Mouse (Mus musculus) ovary, adult 18-20 months (tissue): ENCODE data around the gene Ccn6.
"Not testable (repeated sequence)": the region's sequence is repeated elsewhere in the genome, so short reads cannot be mapped to it uniquely, and the experiment has no call there.

Source experiments
- DNase-seq: peaks from one replicate; pipeline ENCODE4 v3.0.0; 2022; ENCODE audit warnings: low spot score, mixed read lengths

The Ccn6 gene

DNA sequence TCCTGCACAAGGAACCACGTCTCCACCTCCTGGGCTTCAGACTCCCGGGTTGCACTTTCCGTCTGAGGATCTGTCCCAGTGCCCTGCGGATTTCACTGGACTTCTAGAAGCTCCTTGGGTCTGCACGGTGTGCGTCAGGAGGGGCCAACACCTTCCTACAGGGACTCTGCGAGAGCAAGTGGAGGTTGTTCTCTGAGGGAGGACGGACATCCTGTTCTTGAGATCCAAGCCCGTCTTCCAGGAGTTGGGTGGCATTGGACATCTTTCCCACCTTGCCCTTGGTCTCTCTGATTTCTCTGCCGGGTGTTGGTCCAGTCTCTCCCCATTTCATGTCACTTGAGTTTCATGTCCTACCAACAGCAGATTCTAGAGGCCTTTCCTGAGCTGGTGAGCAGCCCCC lies at the start of gene Ccn6:
Gene Ccn6 (minus strand): TSS at position 101 of the 400 bp plus-strand sequence.
- no peak for DNase-seq

DNA sequence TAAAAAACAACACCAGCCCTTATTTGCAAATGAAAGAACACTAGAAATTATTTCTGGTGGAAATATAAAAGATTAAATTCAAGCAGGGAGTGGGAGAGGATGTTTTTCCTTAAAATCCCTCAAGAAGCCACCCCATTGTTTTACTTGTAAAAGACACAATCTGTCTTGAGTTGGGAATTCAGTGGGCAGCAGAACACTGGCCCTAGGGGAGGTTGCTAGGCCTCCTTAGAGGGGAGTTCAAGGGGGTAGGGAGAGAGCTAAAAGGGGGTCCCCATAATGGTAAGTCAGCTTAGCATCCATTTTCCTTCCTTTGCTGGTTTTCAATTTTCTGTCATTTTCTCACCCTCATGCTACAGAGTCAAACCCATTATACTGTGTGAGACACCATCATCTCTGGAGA lies 46.4 kb upstream of the Ccn6 start:
- DNase-seq = no peak

DNA sequence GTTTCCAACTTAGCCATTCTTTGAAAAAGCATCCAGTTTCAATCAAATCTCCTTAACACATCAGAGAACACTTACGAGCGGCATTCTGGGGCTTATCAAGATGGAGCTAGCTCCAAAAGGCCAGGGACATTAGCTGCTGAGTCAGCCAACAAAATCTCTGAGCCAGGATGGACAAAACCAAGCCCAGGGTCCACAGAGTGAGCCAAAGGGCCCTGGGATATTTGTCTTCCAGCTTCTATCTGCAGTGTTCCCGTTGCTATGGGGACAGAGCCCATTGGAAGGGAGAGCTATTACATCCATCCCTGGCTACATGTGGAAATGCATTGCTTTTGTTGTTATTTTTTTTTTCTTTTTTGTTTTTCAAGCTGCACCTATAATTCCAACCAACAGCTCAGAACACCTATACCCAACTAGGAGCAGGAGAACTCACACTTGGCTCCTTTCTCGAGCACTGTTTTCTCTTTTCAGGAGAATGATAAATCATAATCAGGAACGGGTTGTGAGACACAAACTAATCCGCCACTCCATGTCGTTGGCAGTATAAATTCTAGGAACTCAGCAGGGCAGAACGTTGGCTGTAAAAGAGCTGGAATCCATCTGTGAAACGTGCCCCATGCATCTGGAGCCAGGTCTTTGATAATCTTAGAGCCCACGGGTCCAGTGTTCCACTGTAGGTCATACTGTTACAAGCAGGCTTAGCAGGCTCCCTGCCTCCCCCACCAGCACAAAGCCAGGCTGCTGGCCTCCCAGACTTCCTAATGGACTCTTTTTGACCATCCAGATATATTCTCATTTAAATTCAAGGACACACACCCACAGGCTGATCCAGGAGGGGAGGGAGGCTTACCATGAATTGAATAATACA lies 45.8 kb upstream of the Ccn6 start:
- DNase-seq = peak; percentile 16

DNA sequence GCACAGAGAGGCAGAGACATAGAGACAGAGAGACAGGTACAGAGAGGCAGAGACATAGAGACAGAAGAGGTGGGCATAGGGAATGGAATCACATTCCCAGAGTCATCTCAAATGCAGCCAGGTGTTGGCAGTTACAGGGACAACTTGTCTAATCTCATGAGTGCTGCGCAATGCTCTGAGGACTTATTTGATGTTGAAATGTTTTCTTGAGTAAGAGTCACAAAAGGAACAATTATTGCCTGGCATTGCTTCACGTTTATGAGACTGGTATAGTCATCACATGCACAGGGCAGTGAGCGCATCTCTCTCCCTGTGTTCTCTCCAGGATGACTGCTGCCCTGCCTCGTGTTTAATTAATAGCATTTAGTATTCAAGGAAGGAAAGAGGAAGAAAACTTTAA lies 45.1 kb upstream of the Ccn6 start:
- DNase-seq = no peak

DNA sequence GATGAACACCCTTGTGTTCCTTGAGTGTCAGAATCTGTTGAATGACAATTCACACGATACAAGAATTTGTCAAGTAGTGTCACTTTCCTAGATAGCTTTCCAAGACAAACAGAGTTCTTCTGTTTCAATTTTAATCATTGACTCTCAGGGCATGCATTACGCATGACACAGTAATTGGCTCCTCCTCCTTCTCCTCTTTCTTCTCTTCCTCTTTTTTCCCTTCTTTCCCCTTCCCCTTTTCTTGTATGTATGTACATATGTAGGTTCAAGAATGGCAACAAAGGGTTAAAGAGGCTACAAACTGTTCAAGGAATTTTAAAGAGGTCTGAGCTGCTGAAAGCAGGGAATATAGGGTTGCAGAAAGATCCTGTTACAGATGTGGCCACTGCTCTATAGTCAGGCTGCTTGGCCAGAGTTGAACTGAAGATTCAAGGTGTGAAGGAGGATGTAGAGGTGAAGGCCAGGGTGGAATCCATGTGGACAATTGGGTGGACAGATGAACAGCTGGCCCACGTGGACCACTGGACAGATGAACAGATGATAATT lies 43.8 kb upstream of the Ccn6 start:
- DNase-seq = no peak

DNA sequence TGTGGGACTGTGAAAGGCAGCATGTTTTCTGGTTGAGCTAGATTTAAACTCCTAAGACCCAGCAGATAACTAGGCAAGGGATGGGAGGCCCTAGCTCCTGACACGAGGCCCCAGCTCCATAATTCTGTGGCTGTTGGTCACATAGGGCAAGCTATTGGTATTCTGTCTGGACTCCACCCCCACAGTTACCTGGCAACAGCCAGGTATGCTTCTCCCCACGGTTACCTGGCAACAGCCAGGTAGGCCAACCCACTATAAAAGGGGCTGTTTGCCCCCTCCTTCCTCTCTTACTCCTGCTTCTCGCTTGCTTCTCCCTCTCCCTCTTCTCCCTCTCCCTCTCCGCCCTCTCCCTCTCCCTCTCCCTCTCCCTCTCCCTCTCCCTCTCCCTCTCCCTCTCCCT lies 38.9 kb upstream of the Ccn6 start:
- DNase-seq = no peak

DNA sequence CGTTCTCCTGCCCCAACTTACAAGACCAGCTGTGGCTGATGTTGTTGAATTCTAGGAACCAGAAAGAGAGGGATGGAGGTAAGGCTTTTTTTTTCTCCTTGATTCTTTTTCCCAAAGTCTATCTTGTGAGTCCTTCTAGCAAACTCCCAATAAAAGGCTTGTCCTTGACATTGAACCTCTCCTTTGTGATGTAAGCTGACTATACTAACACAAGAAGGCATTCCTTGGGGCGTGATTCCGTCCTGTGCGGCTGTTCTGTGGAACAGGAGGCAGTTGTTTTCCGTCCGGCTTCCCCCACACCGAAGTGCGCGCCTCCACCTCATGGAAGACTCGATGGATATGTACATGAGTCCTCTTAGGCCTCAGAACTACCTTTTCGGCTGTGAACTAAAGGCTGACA lies 34.6 kb upstream of the Ccn6 start:
- not testable (repeated sequence) for DNase-seq

DNA sequence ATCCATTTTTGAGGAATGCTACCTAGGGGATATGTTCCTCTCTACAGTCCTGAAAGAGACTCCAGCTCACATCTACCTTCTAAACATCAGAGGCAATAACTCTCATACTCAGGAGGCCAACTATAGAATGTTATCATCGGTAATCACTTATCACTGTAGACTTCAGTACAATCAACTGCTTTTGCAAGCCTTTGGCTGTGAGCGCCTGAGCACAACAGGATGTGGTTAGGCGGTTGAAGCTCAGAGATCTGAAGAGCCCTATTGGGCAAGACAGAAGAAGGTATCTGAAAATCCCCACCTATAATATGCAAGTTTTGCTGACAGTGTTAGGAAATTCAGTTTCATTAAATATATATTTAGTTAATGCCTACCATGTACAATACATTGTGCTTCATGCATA lies 29.1 kb upstream of the Ccn6 start:
- DNase-seq = no peak

DNA sequence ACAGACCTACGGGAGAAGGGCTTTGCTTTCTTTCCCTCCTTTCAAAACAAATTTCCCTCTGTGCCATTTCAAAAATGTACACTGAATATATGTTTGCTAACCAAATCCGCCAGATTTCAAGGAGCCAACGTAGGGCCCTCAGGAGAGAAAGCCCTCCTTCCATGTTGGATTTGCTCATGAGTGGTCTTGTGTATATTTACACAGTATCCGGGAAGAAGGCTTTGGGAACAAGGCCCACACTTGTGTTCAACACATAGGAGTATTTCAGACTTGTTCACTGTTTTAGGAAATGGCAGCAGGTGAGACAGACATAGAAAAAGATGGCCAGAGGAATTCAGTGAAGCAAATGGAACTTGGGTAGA lies 21.9 kb upstream of the Ccn6 start:
- no peak for DNase-seq

DNA sequence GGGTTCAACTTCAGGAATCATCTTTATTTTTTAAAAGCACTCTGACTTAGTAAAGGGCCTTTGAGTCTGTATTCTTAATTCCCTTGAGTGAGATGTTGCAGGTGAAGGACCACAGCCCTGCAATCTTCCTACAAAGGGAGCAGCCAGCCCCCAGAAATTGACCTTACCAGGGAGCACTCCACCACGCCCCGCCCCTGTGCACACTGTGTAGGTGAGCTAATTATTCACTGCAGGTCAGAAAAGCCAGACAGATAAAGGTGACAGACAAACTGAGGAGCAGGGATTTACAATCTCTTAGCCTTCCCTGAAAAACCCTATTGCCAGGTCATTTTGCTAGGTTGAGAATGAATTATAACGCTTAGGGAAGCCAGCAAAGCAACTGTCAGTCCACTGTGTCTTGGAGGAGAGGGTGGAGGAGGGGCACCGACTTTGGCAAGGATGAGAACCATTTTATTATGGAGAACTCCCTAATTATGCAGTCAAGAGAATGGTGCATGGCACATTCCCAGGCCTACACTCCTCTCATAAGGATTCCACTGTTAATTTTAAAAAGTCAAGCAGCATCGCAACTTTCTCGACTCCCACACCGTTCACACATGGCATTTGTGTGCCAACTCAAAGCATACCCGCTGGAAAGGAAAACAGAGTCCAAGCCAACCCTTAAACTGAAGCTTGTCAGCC lies 21.4 kb upstream of the Ccn6 start:
- DNase-seq = no peak

DNA sequence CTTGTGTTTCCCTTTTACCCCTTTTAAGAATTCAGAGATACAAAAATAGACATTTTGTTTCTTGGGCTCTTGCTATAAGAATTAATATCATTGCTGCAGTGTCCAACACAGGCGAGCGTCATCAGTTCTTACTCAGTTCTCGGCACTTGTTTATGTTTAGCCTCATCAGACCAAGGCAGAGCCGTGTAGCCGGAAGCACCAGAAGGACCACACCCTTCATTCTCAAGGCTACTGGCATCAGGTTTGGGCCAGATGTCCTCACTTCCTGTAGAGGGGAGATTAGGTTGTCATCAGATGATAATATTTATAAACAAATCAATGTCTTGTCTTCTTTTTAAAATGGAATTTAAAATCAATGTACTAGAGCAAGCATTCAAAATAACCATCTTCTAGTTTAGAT lies 13.4 kb upstream of the Ccn6 start:
- DNase-seq = no peak

DNA sequence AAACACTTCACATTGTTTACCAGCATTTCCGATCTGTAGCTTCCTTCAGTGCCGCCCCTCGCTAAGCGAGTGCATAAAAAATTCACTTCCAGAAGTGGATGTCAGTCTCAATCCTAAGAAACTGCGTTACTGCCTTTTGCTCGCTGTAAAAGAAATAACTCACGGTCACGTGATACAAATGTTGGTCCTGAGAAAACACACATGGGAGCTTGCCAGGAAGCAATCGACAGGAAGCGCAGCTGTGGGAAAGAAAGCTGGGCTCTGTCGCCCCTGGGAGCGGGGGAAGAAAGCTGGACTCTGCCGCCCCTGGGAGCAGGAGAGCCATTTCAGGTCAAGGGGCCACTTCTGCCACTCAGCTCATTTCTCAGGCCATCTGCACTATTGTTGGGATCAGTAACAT lies 9.5 kb upstream of the Ccn6 start:
- DNase-seq = no peak

DNA sequence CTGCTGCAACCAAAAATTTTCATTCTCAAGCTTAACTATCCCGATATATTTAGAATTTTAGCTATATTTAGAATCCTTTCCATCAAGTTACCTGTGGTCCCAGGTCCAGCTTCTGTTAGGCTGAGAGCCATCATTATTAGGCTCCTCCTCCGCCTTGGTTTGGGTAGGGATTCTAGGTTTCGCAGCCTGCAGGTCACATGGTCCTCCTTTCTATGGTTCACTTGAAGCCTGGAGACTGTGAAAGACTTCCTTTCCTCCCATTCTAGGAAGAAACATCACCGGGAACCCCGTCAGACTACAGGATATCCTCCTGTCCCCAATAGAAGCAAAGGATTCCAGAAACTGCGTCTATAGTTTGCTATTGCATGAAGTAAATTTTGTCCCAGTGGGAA lies 8.9 kb upstream of the Ccn6 start:
- no peak for DNase-seq

DNA sequence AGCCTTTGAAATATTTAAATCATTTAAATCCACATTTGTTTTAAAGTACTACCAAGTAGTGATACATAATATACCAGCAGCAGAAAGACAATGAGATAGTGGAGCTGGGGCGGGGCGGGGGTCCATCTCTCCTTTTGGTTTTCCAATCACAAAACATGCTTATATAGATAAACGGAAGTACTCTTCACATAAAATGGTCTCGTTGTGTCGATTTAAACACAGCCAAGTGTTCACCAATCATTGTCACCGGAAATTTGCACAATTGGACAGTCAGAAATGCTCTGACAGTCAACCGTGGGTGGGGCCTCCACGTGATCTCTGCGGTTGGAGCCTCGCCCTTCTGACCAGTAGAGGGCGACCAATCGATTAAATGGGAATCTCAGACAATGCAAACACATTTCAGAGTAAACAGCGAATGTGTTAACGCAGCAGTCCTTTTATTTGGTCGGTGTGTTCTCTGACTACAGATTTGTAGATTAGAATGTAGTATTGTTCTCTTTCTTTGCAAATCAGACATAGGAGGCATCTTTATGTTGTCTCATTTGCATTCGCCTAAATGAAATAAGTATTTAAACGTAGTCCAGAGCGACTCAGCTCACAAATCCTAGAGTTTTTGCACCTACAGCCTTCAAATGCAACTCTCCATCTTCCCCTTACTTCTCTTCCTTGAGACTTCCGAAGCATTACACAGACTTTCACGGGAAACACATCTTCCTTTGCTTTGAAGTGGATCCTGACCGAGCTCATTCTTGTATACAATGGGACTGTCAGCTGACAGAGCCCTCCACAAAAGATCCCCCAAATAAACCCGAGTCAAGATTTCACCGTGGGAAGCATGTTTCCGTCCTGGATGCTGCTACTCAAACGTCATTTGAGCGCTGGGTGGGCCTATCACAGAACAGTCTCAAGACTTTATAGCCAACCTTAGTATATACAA lies 8.3 kb upstream of the Ccn6 start:
- peak; percentile 72 for DNase-seq

DNA sequence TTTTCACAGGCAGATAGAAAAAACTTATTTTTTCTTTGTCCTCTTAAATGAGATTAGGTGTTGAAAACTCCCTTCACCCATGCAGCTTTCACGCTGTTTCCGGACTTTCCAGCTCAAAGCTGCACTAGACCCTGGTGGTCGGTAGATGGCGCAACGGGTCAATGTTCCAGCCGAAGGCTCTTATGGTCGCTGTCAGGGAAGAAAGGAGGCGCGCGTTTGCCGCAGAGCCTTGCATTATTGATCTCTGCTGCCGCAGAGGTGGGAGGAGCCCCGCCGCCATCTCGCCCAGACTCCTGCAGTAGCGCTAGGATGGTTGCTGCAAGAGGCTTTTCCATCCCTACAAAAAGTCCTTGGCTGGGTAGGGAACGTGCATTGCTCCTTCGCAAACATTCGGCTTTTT lies 7.5 kb upstream of the Ccn6 start:
- peak; percentile 80 for DNase-seq

DNA sequence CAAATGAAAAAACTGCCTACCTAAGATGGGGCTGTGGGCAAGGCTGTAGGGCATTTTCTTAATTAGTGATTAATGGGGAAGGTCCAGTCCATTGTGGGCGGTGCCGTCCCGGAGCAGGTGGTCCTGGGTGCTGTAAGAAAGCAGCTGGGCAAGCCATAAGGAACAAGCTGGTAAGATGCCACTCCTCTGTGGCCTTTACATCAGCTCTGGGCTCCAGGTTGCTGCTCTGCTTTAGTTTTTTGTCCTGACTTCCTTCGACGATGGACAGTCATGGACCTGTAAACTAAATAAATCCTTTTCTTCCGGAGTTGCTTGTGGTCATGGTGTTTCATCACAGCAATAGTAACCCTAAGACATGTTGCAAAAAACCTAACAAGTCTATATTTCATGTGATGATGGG lies 7.1 kb upstream of the Ccn6 start:
- DNase-seq = no peak

DNA sequence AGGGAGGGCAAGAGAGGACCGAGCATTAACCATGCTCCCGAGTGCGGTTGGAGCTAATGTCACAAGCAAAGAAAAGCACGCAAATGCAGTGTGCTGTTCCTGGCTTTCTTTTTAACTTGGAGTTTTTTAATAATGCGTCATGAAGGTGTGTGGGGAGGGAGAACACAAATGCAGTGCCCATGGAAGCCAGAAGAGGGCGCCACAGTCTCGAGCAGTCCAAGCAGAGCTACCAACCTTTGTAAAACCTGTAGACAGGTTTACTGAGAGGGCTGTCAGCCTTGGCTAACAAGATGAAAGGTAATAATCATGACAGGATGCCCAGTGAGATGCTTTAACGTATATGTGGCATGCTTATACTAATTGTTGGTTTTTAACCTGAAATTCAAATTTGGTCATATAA lies 6.6 kb upstream of the Ccn6 start:
- DNase-seq = no peak

DNA sequence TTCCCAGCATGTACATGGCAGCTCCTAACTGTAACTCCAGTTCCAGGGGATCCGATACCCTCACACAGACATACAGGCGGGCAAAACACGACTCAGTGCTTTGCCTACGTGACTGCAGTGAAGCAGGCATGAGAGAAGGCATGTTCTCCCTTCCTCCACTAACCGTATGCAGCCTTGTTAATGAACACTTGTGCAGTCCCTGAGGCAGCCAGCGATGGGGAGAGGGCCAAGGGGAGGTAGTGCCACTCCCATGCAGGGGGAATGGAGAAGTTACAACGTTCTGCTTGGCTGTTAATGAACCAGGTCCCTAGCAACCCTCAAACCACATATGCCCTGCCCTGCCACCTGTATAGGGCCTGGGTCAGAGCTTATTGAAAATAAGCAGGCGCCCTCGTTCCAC lies 6.0 kb upstream of the Ccn6 start:
- no peak for DNase-seq

DNA sequence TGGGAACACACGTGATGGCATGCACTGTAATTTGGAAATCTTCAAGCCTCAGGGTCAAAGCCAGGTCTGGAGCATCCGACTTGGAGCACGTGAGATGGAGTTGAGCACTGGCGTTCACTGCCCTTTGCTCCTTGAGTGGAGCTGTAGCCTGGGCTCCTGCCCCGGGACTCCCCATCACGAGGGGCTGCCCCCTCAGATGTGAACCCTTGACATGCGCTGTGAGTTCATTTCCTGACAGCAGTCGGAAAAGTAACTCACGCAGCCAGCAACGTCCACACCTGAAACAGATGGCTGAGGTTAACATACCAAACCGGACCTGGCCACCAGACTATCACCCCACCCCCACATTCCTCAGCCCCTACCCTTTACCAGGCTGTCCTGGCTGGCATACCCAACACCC lies 4.0 kb upstream of the Ccn6 start:
- no peak for DNase-seq

DNA sequence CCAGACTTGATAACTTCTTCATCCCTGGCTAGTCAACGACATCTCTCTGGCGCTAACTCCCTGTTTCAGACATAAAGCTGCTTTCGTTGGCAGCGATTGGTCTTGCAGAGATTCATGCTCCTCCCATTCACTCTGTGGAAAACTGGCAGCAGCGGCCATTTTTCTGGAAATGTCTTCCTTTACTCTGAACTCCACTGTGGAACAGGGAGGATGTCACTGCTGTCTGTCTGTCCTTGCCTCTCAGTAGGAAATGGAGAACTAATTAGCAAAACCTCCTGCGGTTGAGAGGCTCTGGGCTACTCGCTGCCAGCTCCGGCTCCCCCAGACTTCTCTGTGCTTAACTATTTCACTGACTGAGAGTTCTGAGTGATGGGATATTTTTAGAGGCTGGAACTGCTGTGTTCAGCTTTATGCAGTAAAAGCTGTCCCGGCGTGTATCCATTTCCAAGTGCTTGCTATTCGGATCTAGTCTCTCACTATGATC lies 2.1 kb upstream of the Ccn6 start:
- no peak for DNase-seq

DNA sequence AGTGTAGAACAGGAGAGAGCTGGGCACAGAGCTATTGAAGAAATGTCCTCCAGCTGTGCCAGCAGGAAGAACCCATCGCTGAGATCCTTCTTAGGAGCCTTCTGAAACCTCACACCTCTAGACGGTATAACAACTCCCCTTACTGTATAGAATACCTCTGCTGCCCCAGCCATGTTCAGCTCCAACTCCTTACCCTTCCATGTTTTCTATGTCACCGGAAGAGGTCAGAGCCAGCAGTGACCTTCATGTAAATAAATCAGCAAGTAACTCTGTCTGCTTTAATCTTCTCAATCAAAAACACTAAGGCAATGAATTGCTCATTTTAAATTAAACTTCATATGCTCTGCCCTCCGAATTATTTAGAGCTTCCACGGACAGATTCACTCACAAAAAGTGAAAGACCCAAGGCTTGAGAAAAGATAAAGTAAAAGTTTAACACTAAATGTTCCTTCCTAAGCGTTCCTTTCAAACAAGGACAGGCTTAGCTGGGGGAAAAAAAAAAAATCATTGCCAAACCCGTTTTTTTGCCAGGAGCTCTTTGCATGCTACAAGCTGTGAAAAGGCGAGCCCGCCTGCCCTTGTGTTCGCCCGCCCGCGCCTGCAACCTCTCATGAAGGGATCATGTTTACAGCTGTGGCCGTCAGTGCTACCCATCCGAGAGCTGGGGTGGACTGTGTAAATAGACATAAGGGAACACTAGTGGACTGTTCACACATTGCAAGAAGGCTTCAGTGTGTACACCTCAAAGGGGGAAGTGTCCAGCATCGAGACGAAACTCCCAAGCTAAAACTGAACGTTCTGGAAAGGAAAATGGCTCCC lies 719 bp downstream of the Ccn6 start:
- DNase-seq = no peak
